Mouse (Mus musculus): ENCODE results near the gene Brd1.

DNA sequence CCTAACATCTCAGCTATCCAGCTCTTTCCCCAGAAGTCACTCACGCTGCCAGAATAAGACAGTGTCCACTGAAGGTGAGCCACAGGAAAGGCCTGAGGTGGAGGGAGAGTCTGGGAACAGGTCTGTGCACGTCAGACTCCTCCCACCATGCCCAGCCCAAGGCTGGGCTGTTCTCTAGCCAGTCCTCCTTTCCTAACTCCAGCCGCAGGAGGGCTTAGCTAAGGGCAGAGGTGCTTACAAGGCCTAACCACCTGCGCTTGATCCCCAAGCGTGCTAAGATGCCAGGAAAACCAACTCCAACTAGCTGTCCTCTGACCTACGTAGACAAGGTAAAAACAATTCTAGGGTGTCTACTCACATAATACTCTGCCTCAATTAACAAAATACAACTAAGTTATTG lies 27.7 kb downstream of the Brd1 start:
- TF ChIP-seq CTCF (IDR thresholded peaks at IDR 0.05; ENCODE audit: control insufficient read depth, insufficient read depth, insufficient replicate concordance, low read depth, low read length) (no peak), POLR2A (IDR thresholded peaks at IDR 0.05; ENCODE audit: control insufficient read depth, low read depth, low read length) (no peak)
